Mouse (Mus musculus) CD4-positive helper T cell, adult 2 months (primary cell): ENCODE data around the gene Pla2g1b.

ENCODE experiments used
- DNase-seq: peaks from one replicate; pipeline ENCODE4 v3.0.0-alpha.2; 2012; ENCODE audit warnings: low read depth, missing footprints, low spot score

Gene Pla2g1b

GRCm38 (mm10) chr5:115522531-115522930 is 56.5 kb downstream of the Pla2g1b start:
- no peak for DNase-seq

GRCm38 (mm10) chr5:115522981-115523499 is 57.0 kb downstream of the Pla2g1b start:
- no peak for DNase-seq

- no peak for DNase-seq
Observed at GRCm38 (mm10) chr5:115523971-115524370, 57.9 kb downstream of the Pla2g1b start.
